23 mouse cellular contexts compared by ENCODE assay signal in genomic region chrX:57954594-57955185, GRCm38 (mm10).
DNase-seq lines count a peak whose midpoint lies in the region; ATAC-seq and TF ChIP-seq lines count a peak whose summit lies in the region.
"Had no signal": no experiment of that assay in that cellular context is flagged by ENCODE, and none has a peak within 500 bp of the region (broad histone marks: within the 10 kb centered on the region; RNA-seq: fewer than 3 reads in every experiment).

No protein-coding gene starts in this region.

- H3K9ac ChIP-seq in forebrain, embryonic 14.5 days (ENCODE audit: low read length): no peak overlapping the region
- H3K9ac ChIP-seq in forebrain, postnatal 0 days: no peak overlapping the region
- H3K9ac ChIP-seq in midbrain, embryonic 12.5 days (replicated peaks): no peak overlapping the region
- H3K9ac ChIP-seq in forebrain, embryonic 16.5 days (replicated peaks; ENCODE audit: low read depth, low read length): no peak overlapping the region
- H3K9ac ChIP-seq: heart, embryonic 13.5 days; intestine, embryonic 15.5 days had no signal

- H3K36me3 ChIP-seq in forebrain, embryonic 14.5 days (ENCODE audit: control insufficient read depth, insufficient read depth, low read length): no peaks in the 10 kb centered on the region
- H3K36me3 ChIP-seq in forebrain, postnatal 0 days (ENCODE audit: insufficient read depth): no peaks in the 10 kb centered on the region
- no peaks in the 10 kb centered on the region for H3K36me3 ChIP-seq in midbrain, embryonic 12.5 days
- H3K36me3 ChIP-seq in midbrain, embryonic 10.5 days: no peaks in the 10 kb centered on the region
- H3K36me3 ChIP-seq in forebrain, embryonic 16.5 days (ENCODE audit: control insufficient read depth, insufficient read depth): no peaks in the 10 kb centered on the region
- H3K36me3 ChIP-seq: heart, embryonic 10.5 days; heart, embryonic 13.5 days; intestine, embryonic 15.5 days had no signal

- H3K9me3 ChIP-seq in forebrain, embryonic 14.5 days (replicated peaks; ENCODE audit: control insufficient read depth, low read length): no peaks in the 10 kb centered on the region
- no peaks in the 10 kb centered on the region for H3K9me3 ChIP-seq in forebrain, postnatal 0 days (ENCODE audit: low read length)
- H3K9me3 ChIP-seq in midbrain, embryonic 12.5 days: no peaks in the 10 kb centered on the region
- no peaks in the 10 kb centered on the region for H3K9me3 ChIP-seq in midbrain, embryonic 10.5 days (replicated peaks)
- H3K9me3 ChIP-seq in forebrain, embryonic 16.5 days (ENCODE audit: control insufficient read depth, low read length): no peaks in the 10 kb centered on the region
- H3K9me3 ChIP-seq: heart, embryonic 10.5 days; heart, embryonic 13.5 days; intestine, embryonic 15.5 days had no signal

- ATAC-seq in forebrain, embryonic 14.5 days: 0 out of 2 replicates have a peak, but pooled peaks have one; percentile 55
- ATAC-seq in forebrain, postnatal 0 days: no peak
- ATAC-seq in midbrain, embryonic 12.5 days (ENCODE audit: low FRiP score, low read depth): peak; percentile 62; the same call in 1 of the 2 replicates
- ATAC-seq in forebrain, embryonic 16.5 days: peak; percentile 63
- ATAC-seq: activated CD4-positive, CD25-positive, alpha-beta regulatory T cell, adult 4 months; CD4-positive, CD25-positive, alpha-beta regulatory T cell, adult 4 months; hindbrain, embryonic 16.5 days; intestine, embryonic 15.5 days had no signal

- TF ChIP-seq CTCF in forebrain, postnatal 0 days (IDR thresholded peaks at IDR 0.05; ENCODE audit: low read depth): no peak
- TF ChIP-seq CTCF in brain, embryonic 14.5 days (IDR thresholded peaks at IDR 0.05; ENCODE audit: borderline replicate concordance, extremely low read depth, insufficient read depth, insufficient read length): no peak

- TF ChIP-seq POLR2A in brain, embryonic 14.5 days (IDR thresholded peaks at IDR 0.05; ENCODE audit: borderline replicate concordance, extremely low read depth, insufficient read depth, insufficient read length, poor library complexity, severe bottlenecking): no peak

- no peak overlapping the region for H3K4me3 ChIP-seq in forebrain, embryonic 14.5 days (ENCODE audit: low read depth, low read length)
- no peak overlapping the region for H3K4me3 ChIP-seq in forebrain, postnatal 0 days (ENCODE audit: low read depth, low read length)
- H3K4me3 ChIP-seq in midbrain, embryonic 12.5 days: no peak overlapping the region
- H3K4me3 ChIP-seq in midbrain, embryonic 10.5 days: no peak overlapping the region
- no peak overlapping the region for H3K4me3 ChIP-seq in forebrain, embryonic 16.5 days (replicated peaks; ENCODE audit: low read length)
- H3K4me3 ChIP-seq: heart, adult 2 months; heart, embryonic 10.5 days; heart, embryonic 13.5 days; intestine, embryonic 15.5 days had no signal

- H3K27ac ChIP-seq in forebrain, embryonic 14.5 days (ENCODE audit: low read depth, low read length): no peak overlapping the region
- H3K27ac ChIP-seq in forebrain, postnatal 0 days (ENCODE audit: low read depth, low read length): no peak overlapping the region
- no peak overlapping the region for H3K27ac ChIP-seq in midbrain, embryonic 12.5 days (replicated peaks)
- no peak overlapping the region for H3K27ac ChIP-seq in midbrain, embryonic 10.5 days (replicated peaks)
- no peak overlapping the region for H3K27ac ChIP-seq in forebrain, embryonic 16.5 days (ENCODE audit: low read length)
- H3K27ac ChIP-seq: heart, adult 2 months; heart, embryonic 10.5 days; heart, embryonic 13.5 days; intestine, embryonic 15.5 days had no signal

- H3K27me3 ChIP-seq in forebrain, embryonic 14.5 days (replicated peaks; ENCODE audit: control insufficient read depth, insufficient read depth, low read length): no peaks in the 10 kb centered on the region
- H3K27me3 ChIP-seq in forebrain, postnatal 0 days (ENCODE audit: insufficient read depth, low read length): no peaks in the 10 kb centered on the region
- no peaks in the 10 kb centered on the region for H3K27me3 ChIP-seq in midbrain, embryonic 12.5 days
- H3K27me3 ChIP-seq in midbrain, embryonic 10.5 days (ENCODE audit: low read depth, poor library complexity, severe bottlenecking): no peaks in the 10 kb centered on the region
- no peaks in the 10 kb centered on the region for H3K27me3 ChIP-seq in forebrain, embryonic 16.5 days (replicated peaks; ENCODE audit: control insufficient read depth, insufficient read depth, low read length)
- H3K27me3 ChIP-seq: heart, embryonic 13.5 days; intestine, embryonic 15.5 days had no signal

- H3K4me2 ChIP-seq in forebrain, embryonic 14.5 days (ENCODE audit: low read length): no peak overlapping the region
- H3K4me2 ChIP-seq in forebrain, postnatal 0 days (ENCODE audit: low read depth): no peak overlapping the region
- H3K4me2 ChIP-seq in midbrain, embryonic 12.5 days (replicated peaks): no peak overlapping the region
- no peak overlapping the region for H3K4me2 ChIP-seq in forebrain, embryonic 16.5 days (ENCODE audit: low read length)
- H3K4me2 ChIP-seq: heart, embryonic 13.5 days; intestine, embryonic 15.5 days had no signal

- DNase-seq in forebrain, embryonic 14.5 days (ENCODE audit: low spot score): peak; percentile 7
- no peak for DNase-seq in forebrain, postnatal 0 days
- DNase-seq in midbrain, embryonic 10.5 days (ENCODE audit: low spot score): no peak
- peak; percentile 54 for DNase-seq in brain, embryonic 14.5 days (ENCODE audit: low read depth)
- no peak for DNase-seq in gastrocnemius, postnatal 36 days
- DNase-seq: adrenal gland, adult 8-10 months; adrenal gland, postnatal 25 days; cerebellum, adult 18-20 months; cerebellum, adult 9-10 months; cerebellum, postnatal 14 days; gastrocnemius, postnatal 25 days; heart, adult 2 months; heart, postnatal 14 days; heart, postnatal 4 days; kidney, adult 11 months had no signal

- H3K4me1 ChIP-seq in forebrain, embryonic 14.5 days (ENCODE audit: control insufficient read depth, insufficient read depth, low read length): no peaks in the 10 kb centered on the region
- H3K4me1 ChIP-seq in forebrain, postnatal 0 days (ENCODE audit: insufficient read depth): no peaks in the 10 kb centered on the region
- no peaks in the 10 kb centered on the region for H3K4me1 ChIP-seq in midbrain, embryonic 12.5 days
- no peaks in the 10 kb centered on the region for H3K4me1 ChIP-seq in midbrain, embryonic 10.5 days
- no peaks in the 10 kb centered on the region for H3K4me1 ChIP-seq in forebrain, embryonic 16.5 days (replicated peaks; ENCODE audit: control insufficient read depth, insufficient read depth, low read length)
- H3K4me1 ChIP-seq: heart, embryonic 10.5 days; heart, embryonic 13.5 days; intestine, embryonic 15.5 days had no signal

- intact Hi-C loops in gastrocnemius, postnatal 36 days (cut with DNase I): no loop called here

- WGBS in forebrain, embryonic 14.5 days: 22% methylated on average over 3 of the region's 3 CpGs
- WGBS in forebrain, postnatal 0 days: 30% methylated on average over 3 of the region's 3 CpGs
- 30% methylated on average over 3 of the region's 3 CpGs for WGBS in midbrain, embryonic 12.5 days
- WGBS in midbrain, embryonic 10.5 days: 29% methylated on average over 3 of the region's 3 CpGs
- 10% methylated on average over 3 of the region's 3 CpGs for WGBS in forebrain, embryonic 16.5 days

Comparison
In these comparisons a context has a peak if more than half of its experiments do, and no peak if none do; other contexts are left out.
1. DNase-seq: peak in forebrain, embryonic 14.5 days (single experiment) and brain, embryonic 14.5 days (single experiment); none in forebrain, postnatal 0 days (single experiment), midbrain, embryonic 10.5 days (single experiment) and gastrocnemius, postnatal 36 days (0 of 2).